Mouse (Mus musculus): Measurements from ENCODE around the gene Vsig2.

Vsig2 gene

GRCm38 (mm10) chr9:37536851-37537250, 2.2 kb upstream of the Vsig2 start:
- no peak for DNase-seq

- no peak for DNase-seq
These were observed 1.3 kb upstream of the Vsig2 start for GRCm38 (mm10) chr9:37537658-37538250.

DNA sequence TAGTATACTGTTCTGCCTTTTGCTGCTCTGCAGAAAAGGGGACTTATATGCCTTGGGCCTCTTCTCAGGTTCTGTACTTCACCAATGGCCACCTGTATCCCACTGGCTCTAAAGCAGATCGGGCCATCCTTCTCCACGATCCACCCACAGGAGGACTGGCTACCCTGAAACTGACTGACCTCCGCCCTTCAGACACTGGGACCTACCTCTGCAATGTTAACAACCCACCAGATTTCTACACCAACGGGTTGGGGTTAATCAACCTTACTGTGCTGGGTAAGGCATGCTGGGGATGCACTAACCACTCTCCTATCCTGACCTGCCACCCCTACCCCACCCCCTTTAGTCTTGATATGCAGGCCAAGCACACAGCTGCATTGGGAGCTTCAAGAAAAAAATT, 1.2 kb downstream of the Vsig2 start:
- DNase-seq, result no peak

- DNase-seq, result no peak
These were observed 1.9 kb downstream of the Vsig2 start for GRCm38 (mm10) chr9:37540701-37541575.

- no peak for DNase-seq
These were observed 3.0 kb downstream of the Vsig2 start for GRCm38 (mm10) chr9:37541851-37542642.

GRCm38 (mm10) chr9:37543869-37544440, 4.9 kb downstream of the Vsig2 start:
- DNase-seq, result no peak

DNA sequence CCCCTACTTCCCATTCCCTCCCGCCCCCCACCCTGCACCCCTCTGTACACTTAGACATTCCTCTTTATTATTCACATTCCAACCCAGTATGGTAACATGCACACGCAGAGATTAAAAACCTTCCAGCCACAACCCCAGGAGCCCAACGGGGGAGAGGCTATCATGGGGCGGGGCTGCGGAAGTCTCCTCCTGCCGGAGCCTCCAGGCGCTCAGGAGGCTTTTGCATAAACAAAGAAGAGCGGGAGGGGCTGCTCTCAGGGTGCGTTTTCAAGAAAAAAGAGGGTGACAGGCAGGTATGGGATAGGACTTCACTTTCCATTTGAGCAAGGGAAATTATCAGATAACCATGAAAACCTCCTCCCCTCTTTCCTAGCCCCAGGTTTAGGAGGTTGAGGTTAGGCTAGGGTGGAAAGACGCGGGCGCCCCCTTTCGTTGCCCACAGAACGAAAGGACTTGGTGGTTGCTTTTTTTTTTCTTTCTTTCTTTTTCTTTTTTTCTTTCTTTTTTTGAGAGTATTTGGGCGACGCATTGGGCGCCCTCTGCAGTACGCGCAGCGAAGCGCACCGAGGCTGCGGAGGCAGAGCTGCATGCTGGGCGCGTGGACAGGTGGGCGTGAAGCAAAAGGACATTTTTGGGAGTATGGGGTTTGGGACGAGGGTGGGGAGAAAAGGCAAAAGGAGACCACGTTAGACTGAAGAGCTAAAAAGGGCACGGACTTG, 5.6 kb downstream of the Vsig2 start:
- peak; percentile 74 for DNase-seq

GRCm38 (mm10) chr9:37545166-37545610, 6.1 kb downstream of the Vsig2 start:
- DNase-seq, result no peak

DNA sequence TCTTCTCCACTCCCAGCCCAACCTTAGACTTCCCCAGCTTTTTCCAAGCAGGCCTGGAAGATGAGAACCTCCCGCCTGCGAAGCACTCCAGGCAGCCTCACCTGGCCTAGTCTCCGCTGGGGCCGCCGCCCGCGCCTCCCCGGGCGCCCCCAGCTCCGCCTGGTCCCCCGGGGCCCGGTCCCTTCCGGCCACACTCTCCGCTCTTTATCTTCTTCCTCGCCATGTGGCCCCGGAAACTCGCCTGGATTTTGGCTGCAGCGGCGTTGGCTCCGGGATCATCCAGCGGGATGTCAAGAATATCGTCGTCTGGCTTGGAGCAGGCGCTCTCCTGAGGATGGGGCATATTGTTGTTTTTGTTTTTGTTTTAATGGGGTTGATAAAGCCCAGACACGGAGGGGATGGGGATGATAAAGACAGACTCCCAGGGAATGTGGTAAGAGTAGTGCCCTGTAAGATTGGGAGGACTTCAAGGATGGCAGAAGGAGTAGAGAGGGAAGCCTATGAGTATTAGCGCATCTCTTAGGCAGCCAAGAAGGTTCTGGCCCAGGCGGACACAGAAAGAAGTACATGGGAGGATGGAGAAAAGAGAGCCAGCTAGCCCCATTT, 6.9 kb downstream of the Vsig2 start:
- DNase-seq, result no peak

DNA sequence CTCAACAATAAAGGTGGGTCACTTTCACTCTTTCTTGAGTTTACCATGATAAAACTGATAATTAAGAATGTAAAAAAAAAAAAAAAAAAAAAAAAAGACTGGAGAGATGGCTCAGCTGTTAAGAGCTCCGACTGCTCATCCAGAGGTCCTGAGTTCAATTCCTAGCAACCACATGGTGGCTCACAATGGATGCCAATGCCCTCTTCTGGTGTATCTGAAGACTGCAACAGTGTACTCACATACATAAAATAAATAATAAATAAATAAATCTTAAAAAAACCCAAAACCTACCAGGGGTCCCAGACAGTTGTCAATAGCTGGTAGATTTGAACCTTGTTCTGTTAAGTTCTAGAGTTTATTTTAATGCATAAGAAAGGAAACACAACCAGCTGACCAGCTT, 7.8 kb downstream of the Vsig2 start:
- DNase-seq, result no peak

- DNase-seq, result no peak
These were observed 11.4 kb downstream of the Vsig2 start for GRCm38 (mm10) chr9:37550435-37550834.

GRCm38 (mm10) chr9:37551751-37552531, 12.9 kb downstream of the Vsig2 start:
- DNase-seq, result peak; percentile 18

DNA sequence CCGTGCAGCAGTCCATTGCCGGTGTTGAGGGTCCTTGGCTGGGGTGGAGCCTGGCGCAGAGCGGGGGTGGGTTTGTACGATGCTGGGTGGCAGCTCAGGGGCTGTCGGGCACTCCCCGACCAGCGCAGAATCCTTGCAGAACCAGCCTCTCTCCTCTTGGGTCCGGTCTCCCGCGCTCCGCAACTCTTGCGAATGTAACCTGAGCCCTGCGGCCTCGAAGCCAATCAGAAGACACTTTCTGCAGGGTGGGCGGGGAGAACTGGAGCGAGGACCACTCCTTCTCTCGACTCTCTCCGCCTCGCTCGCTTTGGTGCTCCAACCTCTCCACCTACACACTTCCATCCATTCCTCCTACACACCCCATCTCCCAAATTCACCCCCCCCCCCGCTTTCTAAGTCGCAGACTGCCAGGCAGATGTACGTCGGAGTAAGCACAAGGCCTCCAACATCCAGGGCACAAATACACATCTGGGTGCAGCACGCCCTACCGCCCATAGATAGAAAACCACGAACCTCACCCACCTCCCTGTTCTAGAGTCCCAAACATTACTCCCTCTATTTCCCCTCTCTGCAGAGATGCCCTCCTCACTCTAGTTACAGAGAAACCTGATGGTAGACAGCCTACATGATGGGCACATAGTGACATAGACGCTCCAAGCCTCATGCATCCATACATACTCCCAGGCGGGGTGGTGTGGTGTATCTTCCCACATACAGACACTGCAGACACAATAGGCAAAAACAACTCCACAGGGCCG, 13.7 kb downstream of the Vsig2 start, which contains the start of gene Nrgn:
Gene Nrgn, minus strand, starts transcription at position 369 of the 758 bp plus-strand sequence.
- DNase-seq, result peak; percentile 93

GRCm38 (mm10) chr9:37554279-37554678, 15.2 kb downstream of the Vsig2 start:
- DNase-seq, result no peak

GRCm38 (mm10) chr9:37554838-37555748, 16.0 kb downstream of the Vsig2 start, which contains the start of gene Siae:
Gene Siae, plus strand, starts transcription at chr9:37555698.
- DNase-seq, result peak; percentile 17

DNA sequence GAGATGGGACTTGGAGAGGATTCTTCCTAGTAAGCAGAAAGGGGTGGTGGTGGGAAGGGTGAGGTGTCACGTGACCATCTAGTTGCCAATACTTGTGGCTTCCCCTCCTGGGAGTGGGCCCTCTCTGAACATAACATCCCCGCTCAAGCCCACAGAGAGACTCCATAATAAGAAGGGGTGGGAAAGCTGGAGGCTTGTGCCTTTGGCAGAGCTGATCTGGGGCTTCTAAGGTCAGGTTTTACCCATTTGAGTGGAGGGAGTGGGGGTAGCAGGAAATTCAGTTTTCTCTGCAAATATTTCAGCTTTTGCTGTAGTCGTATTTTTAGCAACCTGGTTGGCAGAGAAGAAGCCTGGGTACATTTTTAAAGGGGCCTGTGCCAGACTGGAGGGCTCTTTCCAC, 17.3 kb downstream of the Vsig2 start:
- no peak for DNase-seq

- DNase-seq, result no peak
These were observed 21.6 kb downstream of the Vsig2 start for GRCm38 (mm10) chr9:37560617-37561016.

GRCm38 (mm10) chr9:37563805-37564204, 24.8 kb downstream of the Vsig2 start:
- DNase-seq, result no peak

GRCm38 (mm10) chr9:37567019-37567418, 28.0 kb downstream of the Vsig2 start:
- no peak for DNase-seq
